Mouse (Mus musculus) midbrain, embryonic 11.5 days (tissue): ENCODE data around the gene C1qtnf9. TPM values are rescaled to one million over a fixed set of nuclear protein-coding genes. Genes with fewer than 3 reads are reported as not detected.

Experiments used
- ATAC-seq: fragments of 200-750 bp; cut with Nextera tagmentation; 2 replicates; pipeline ENCODE4 v1.8.0; 2017; ENCODE audit warnings: moderate TSS enrichment, moderate library complexity; ENCODE audit not compliant: low FRiP score
- DNase-seq: peaks from one replicate; pipeline ENCODE4 v3.0.0; 2015; ENCODE audit warnings: low spot score; ENCODE audit errors: missing footprints
- H3K27ac ChIP-seq: fragments of 300-500 bp; sonication (generic); 2 replicates; pipeline ENCODE4 v1.5.1; 2014; ENCODE audit warnings: low read depth, low read length
- H3K27me3 ChIP-seq: fragments of 300-500 bp; sonication (generic); 2 replicates; pipeline ENCODE4 v1.6.1; 2014; ENCODE audit warnings: mild to moderate bottlenecking, low read length, moderate library complexity, mixed read lengths; ENCODE audit not compliant: control insufficient read depth, insufficient read depth
- H3K36me3 ChIP-seq: fragments of 300-500 bp; sonication (generic); 2 replicates; pipeline ENCODE4 v1.6.1; 2014; ENCODE audit warnings: mild to moderate bottlenecking, low read length, moderate library complexity, mixed read lengths; ENCODE audit not compliant: control insufficient read depth, insufficient read depth
- H3K4me1 ChIP-seq: fragments of 300-500 bp; sonication (generic); 2 replicates; pipeline ENCODE4 v1.6.1; 2014; ENCODE audit warnings: low read length; ENCODE audit not compliant: control insufficient read depth, insufficient read depth
- H3K4me2 ChIP-seq: fragments of 300-500 bp; sonication (generic); 2 replicates; pipeline ENCODE4 v1.6.1; 2014; ENCODE audit warnings: mild to moderate bottlenecking, moderate library complexity
- H3K4me3 ChIP-seq: fragments of 300-500 bp; sonication (generic); 2 replicates; pipeline ENCODE4 v1.5.1; 2014; ENCODE audit warnings: low read depth, low read length
- H3K9ac ChIP-seq: fragments of 300-500 bp; sonication (generic); 2 replicates; pipeline ENCODE4 v1.6.1; 2014; ENCODE audit warnings: low read length
- H3K9me3 ChIP-seq: fragments of 300-500 bp; sonication (generic); 2 replicates; pipeline ENCODE4 v1.6.1; 2016; ENCODE audit warnings: low read length; ENCODE audit not compliant: control insufficient read depth
- WGBS: fragments of 180-500 bp; shearing (Covaris S2); extraction: QIAGEN DNeasy Blood & Tissue Kit; methylation state at CpG from one replicate; pipeline ENCODE4 v1.1.7; 2014; 5-methylcytosine and 5-hydroxymethylcytosine counted together
- polyA plus RNA-seq: library from polyadenylated mRNA; unstranded; fragments of >200 nt; fragmentation: Nextera tagmentation; extraction: Ambion mirVana; gene quantifications from 2 replicates; pipeline ENCODE4 v1.2.1, GENCODE M21; 2014

Gene C1qtnf9
- not detected in 2 replicates for polyA plus RNA-seq

GRCm38 (mm10) chr14:60767884-60768283 is at the start of gene C1qtnf9:
Gene C1qtnf9, plus strand, starts transcription at chr14:60768134.
- H3K36me3 ChIP-seq = no peaks in the 10 kb centered on the region
- no peak within 1 kb of the TSS for H3K9ac ChIP-seq
- H3K4me1 ChIP-seq = no peaks in the 10 kb centered on the region
- WGBS = 76% methylated on average over 4 of the region's 4 CpGs
- H3K9me3 ChIP-seq = no peaks in the 10 kb centered on the region
- ATAC-seq = no peak
- no peak for DNase-seq
- H3K4me2 ChIP-seq = no peak within 1 kb of the TSS
- H3K27ac ChIP-seq = no peak within 1 kb of the TSS
- no peaks in the 10 kb centered on the region for H3K27me3 ChIP-seq
- H3K4me3 ChIP-seq = no peak within 1 kb of the TSS

- no peaks in the 10 kb centered on the region; the same call in 1 of the 2 replicates for H3K36me3 ChIP-seq
- WGBS = 61% methylated on average over 8 of the region's 8 CpGs
Measured at GRCm38 (mm10) chr14:60721304-60721703, 46.6 kb upstream of the C1qtnf9 start.

GRCm38 (mm10) chr14:60721938-60722337 is 46.0 kb upstream of the C1qtnf9 start:
- Histone ChIP-seq H3K9me3 (no peaks in the 10 kb centered on the region), H3K27ac (no peak overlapping the region), H3K4me2 (no peak overlapping the region), H3K36me3 (no peaks in the 10 kb centered on the region; the same call in 1 of the 2 replicates), H3K4me3 (no peak overlapping the region), H3K9ac (no peak overlapping the region), H3K27me3 (no peaks in the 10 kb centered on the region), H3K4me1 (no peaks in the 10 kb centered on the region)
- no peak for DNase-seq
- WGBS = 83% methylated on average over 3 of the region's 3 CpGs
- no peak for ATAC-seq

More at GRCm38 (mm10) chr14:60721304-60721703, 46.6 kb upstream of the C1qtnf9 start:
- no peak for DNase-seq
- Histone ChIP-seq H3K4me2 (no peak overlapping the region), H3K9me3 (no peaks in the 10 kb centered on the region), H3K9ac (no peak overlapping the region), H3K4me3 (no peak overlapping the region), H3K27me3 (no peaks in the 10 kb centered on the region), H3K4me1 (no peaks in the 10 kb centered on the region), H3K27ac (no peak overlapping the region)
- no peak for ATAC-seq

- DNase-seq (no peak), ATAC-seq (no peak)
- Histone ChIP-seq H3K27ac (no peak overlapping the region), H3K4me2 (no peak overlapping the region), H3K27me3 (no peaks in the 10 kb centered on the region), H3K4me3 (no peak overlapping the region), H3K9me3 (no peaks in the 10 kb centered on the region), H3K4me1 (no peaks in the 10 kb centered on the region), H3K36me3 (peaks cover 6% of the 10 kb centered on the region), H3K9ac (no peak overlapping the region)
- WGBS = 53% methylated on average over 6 of the region's 6 CpGs
Measured at GRCm38 (mm10) chr14:60726091-60726490, 41.8 kb upstream of the C1qtnf9 start.

- no peaks in the 10 kb centered on the region for H3K27me3 ChIP-seq
- H3K27ac ChIP-seq = no peak overlapping the region
- H3K4me3 ChIP-seq = no peak overlapping the region
- H3K4me1 ChIP-seq = no peaks in the 10 kb centered on the region
- WGBS = 70% methylated on average over 4 of the region's 4 CpGs
- peaks cover 6% of the 10 kb centered on the region for H3K36me3 ChIP-seq
- H3K9ac ChIP-seq = no peak overlapping the region
- no peak overlapping the region for H3K4me2 ChIP-seq
- ATAC-seq (no peak), DNase-seq (no peak)
- H3K9me3 ChIP-seq = no peaks in the 10 kb centered on the region
Measured at GRCm38 (mm10) chr14:60727130-60727529, 40.8 kb upstream of the C1qtnf9 start.

GRCm38 (mm10) chr14:60732081-60732480 is 35.9 kb upstream of the C1qtnf9 start:
- Histone ChIP-seq H3K4me2 (no peak overlapping the region), H3K9ac (no peak overlapping the region), H3K36me3 (peaks cover 6% of the 10 kb centered on the region; the same call in 1 of the 2 replicates), H3K27me3 (no peaks in the 10 kb centered on the region), H3K9me3 (no peaks in the 10 kb centered on the region), H3K27ac (no peak overlapping the region), H3K4me1 (peaks cover 36% of the 10 kb centered on the region), H3K4me3 (no peak overlapping the region)
- ATAC-seq (no peak), DNase-seq (no peak)
- 72% methylated on average over 6 of the region's 6 CpGs for WGBS

GRCm38 (mm10) chr14:60732787-60733186 is 35.1 kb upstream of the C1qtnf9 start:
- WGBS = 9% methylated on average over 16 of the region's 16 CpGs
- no peak overlapping the region for H3K9ac ChIP-seq
- ATAC-seq (no peak), DNase-seq (peak; percentile 87)
- H3K4me3 ChIP-seq = no peak overlapping the region
- no peaks in the 10 kb centered on the region for H3K27me3 ChIP-seq
- no peaks in the 10 kb centered on the region for H3K9me3 ChIP-seq
- peaks cover 41% of the 10 kb centered on the region for H3K4me1 ChIP-seq
- peak overlapping the region; percentile 9; the same call in 1 of the 2 replicates for H3K4me2 ChIP-seq
- H3K36me3 ChIP-seq = peaks cover 6% of the 10 kb centered on the region; the same call in 1 of the 2 replicates
- H3K27ac ChIP-seq = no peak overlapping the region

GRCm38 (mm10) chr14:60733706-60734105 is 34.2 kb upstream of the C1qtnf9 start:
- ATAC-seq (no peak), DNase-seq (no peak)
- Histone ChIP-seq H3K9me3 (no peaks in the 10 kb centered on the region), H3K27me3 (no peaks in the 10 kb centered on the region), H3K4me3 (no peak overlapping the region), H3K9ac (no peak overlapping the region), H3K36me3 (peaks cover 6% of the 10 kb centered on the region; the same call in 1 of the 2 replicates), H3K27ac (no peak overlapping the region), H3K4me2 (no peak overlapping the region), H3K4me1 (peaks cover 43% of the 10 kb centered on the region)
- 56% methylated on average over 4 of the region's 4 CpGs for WGBS

GRCm38 (mm10) chr14:60735206-60735605 is 32.7 kb upstream of the C1qtnf9 start:
- no peak overlapping the region for H3K4me3 ChIP-seq
- no peaks in the 10 kb centered on the region for H3K9me3 ChIP-seq
- no peaks in the 10 kb centered on the region for H3K36me3 ChIP-seq
- H3K27ac ChIP-seq = no peak overlapping the region
- DNase-seq = no peak
- no peak overlapping the region for H3K4me2 ChIP-seq
- H3K27me3 ChIP-seq = no peaks in the 10 kb centered on the region
- H3K9ac ChIP-seq = no peak overlapping the region
- no peak for ATAC-seq
- H3K4me1 ChIP-seq = peaks cover 43% of the 10 kb centered on the region
- 64% methylated on average over 5 of the region's 5 CpGs for WGBS
